Mouse (Mus musculus) left cerebral cortex, adult 18-20 months (tissue): ENCODE data around the gene D11Wsu47e. TPM values are rescaled to one million over a fixed set of nuclear protein-coding genes. Genes with fewer than 3 reads are reported as not detected.
A peak's percentile ranks its signal among the peaks of the same experiment; 100 is the strongest.

Experiments
- DNase-seq, 2 experiments: peaks; one replicate each; pipeline ENCODE4 v3.0.0; 2021 to 2022; ENCODE audit warnings: low spot score in 2 of 2, mixed read lengths in 1 of 2
- total RNA-seq, 2 experiments: library from RNA; stranded (reverse); gene quantifications; 2 replicates each; pipeline ENCODE4 v1.2.3; 2021

The D11Wsu47e gene
- total RNA-seq, 2 experiments from 2014 or later = 12.1 to 12.8 TPM

GRCm38 (mm10) chr11:113664279-113664678 is 19.9 kb upstream of the D11Wsu47e start:
- no peak for DNase-seq

DNA sequence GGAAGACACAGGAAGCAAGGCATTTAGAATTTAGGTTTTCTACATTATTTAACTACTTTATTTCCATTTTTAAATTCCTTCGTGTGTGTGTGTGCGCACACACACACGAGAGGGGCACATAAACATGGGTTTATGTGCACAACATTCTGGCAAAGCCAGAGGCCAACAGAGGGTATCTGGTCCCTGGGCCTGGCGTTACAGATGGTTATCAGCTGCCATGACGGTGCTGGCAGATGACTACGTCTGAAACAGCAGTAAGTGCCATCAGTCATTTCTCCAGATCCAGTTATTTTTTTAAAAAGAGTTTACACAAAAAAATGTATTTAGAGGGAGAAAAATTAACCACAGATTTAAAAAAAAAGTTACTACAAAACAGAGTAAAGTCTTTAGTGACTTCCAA is 18.0 kb upstream of the D11Wsu47e start:
- DNase-seq = no peak

GRCm38 (mm10) chr11:113666648-113667047 is 17.6 kb upstream of the D11Wsu47e start:
- no peak for DNase-seq

DNA sequence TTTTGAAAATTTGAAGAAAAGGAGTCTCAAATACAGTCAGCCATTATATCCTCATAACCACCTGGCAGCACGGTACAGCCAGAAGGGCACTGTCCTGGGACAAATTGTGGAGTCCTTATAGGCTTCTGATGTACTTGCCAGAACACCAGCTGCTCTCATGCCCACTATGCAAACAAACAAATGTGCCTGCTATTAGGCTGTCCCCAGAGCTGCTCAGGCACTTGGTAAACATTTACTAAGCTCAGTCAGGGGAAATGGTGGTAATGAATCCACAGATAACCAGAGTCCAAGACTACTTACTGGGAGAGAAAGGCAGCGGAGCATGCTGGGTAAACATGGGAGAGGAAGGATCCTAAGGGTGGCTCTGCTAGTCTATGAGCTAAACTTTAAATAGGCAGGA is 17.1 kb upstream of the D11Wsu47e start:
- no peak for DNase-seq

GRCm38 (mm10) chr11:113667704-113668103 is 16.5 kb upstream of the D11Wsu47e start:
- no peak for DNase-seq

- no peak for DNase-seq
Measured at GRCm38 (mm10) chr11:113668857-113669256, 15.4 kb upstream of the D11Wsu47e start.

DNA sequence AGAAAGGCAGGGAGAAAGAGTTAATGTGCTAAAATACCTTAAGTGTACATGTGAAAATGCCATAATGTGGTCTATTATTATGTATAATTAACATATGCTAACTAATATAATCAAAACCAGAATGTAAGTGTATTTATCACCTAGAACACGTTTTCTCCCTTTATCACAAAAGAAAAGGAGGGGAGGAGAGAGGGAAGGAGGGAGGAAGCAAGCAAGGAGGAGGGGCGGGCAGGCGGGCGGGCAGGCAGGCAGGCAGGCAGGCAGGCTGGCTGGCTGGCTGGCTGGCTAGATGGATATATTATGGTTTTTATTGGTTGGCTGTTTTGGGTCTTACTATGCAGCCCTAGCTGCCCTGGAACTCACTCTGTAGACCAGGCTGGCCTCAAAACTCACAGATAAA is 14.5 kb upstream of the D11Wsu47e start:
- no peak for DNase-seq

- DNase-seq = no peak
Measured at GRCm38 (mm10) chr11:113673614-113674013, 10.6 kb upstream of the D11Wsu47e start.

DNA sequence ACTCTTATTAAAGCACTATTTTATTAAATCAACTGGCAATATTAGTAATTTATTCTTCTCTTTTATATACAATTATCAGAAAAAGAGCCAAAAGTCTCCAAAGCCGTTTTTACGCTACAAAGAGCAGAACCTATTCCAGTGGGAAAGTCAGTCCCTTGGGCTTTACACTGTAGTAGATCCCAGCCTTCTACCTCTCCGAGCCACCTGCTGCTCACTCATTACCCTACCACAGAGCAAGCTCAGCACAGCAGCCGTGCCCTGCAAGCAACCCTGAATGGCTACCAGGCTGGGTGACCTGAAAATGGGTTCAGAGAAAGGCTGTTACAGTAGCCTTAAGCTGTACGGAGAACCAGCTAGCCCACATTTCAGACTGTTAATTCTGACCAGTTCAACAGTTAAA is 9.6 kb upstream of the D11Wsu47e start:
- no peak for DNase-seq

- DNase-seq = no peak
Measured at GRCm38 (mm10) chr11:113676847-113677246, 7.4 kb upstream of the D11Wsu47e start.

DNA sequence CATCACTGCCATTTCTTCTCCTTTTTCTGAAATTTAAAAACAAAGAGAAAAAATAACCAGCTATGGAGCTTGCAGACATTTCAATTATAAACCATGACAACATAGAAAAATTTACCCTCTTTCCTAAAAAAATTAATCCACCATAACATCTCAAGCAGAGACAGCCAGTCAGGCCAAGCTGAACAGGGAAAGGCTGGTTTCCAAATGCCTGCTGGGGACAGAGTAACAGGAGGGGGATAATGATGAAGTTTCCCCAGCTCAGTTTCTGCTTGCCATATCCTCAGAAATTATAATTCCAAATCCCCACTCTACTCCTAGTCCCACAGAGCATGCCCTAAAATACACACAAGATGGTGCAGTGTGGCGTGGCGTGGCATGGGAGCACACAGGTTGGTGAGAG is 6.8 kb upstream of the D11Wsu47e start:
- DNase-seq = no peak

GRCm38 (mm10) chr11:113678373-113678772 is 5.8 kb upstream of the D11Wsu47e start:
- no peak for DNase-seq

DNA sequence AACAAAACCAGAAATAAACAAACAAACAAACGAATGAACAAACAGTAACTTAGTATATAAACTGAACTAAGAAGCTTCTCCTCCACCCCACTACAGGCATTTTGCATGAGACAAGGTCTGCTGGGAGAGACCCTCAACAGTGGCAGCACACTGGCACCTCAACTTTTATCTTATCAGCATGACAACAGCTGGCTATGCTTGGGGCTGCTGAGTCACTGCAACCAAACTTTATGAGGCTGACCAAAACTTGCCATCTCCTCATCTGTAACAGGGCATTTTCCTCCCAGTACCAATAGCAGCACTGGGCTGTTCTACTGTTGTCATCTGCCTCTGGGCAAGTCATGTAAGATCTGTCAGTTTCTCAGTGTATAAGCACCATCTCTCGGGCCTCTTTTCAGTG is 3.3 kb upstream of the D11Wsu47e start:
- no peak for DNase-seq

DNA sequence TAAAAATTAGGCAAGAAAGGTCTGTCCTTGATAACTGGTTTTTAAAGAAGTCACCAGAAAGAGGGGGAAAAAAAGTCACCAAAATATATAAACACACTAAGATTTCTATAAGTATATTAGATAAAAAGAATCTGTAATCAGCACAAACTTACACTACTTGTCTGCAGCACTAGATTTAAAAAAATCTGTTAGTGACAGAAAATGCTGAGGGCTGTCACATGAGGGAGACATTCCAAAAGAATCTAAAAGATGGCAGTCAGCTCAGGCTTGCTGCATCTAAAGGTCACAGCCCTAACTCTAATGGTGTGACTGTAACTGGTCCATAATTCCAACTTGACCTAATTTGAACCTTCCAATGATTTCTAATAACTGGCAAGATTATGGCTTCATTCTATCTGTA is 2.2 kb upstream of the D11Wsu47e start:
- no peak for DNase-seq

DNA sequence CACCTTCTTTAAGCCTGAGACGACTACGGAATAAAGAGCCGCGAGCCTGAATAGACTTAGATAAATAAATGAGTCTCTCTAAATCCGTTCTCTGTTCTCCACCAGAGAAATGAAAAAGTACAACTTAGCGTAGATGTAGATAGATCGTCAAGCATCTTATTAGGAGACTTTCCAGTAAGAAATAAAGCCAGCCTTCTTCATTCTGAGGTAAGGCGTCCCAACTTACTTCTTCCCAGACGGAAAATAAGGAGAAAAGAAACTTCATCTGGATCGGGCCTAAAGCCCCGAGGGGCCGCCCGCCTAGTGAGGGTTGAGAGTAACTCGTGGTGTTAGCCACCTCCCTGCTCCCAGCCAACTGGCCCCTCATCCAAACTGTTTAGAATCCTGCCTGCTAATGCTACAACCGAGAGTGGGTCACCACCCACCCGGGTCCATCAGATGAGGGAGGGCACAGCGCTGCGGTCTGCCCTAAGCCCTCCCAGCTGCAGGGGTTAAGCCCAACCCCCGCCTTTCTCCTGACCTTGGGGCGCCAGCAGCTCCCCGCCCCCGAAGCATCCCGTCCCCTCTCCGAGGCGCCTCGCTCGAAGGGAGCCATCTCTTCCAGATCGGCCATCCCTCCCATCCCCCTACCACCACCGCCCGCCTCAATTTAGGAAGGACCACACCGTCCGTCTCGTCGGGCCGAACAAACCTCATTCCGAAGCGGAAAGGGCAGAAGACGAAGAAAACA is 1.1 kb upstream of the D11Wsu47e start:
- DNase-seq = no peak

DNA sequence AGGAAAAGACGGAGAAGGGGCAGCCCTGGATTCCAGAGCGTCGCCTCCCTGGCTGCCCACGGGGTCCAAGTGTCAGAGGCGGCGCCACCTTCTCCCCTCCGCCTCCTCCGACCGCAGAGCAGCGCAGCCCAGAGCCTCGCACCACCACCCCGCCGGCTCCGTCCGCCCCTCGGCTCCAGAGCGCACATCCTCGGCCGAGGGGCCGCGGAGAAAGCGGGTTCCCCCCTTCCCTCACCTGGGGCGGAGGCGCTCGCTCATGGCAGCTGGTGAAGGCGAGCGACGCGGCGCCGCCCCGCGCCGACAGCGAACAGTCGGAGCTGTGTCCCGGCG is 620 bp upstream of the D11Wsu47e start:
- no peak for DNase-seq

- no peak for DNase-seq
Measured at GRCm38 (mm10) chr11:113684707-113685426, 655 bp downstream of the D11Wsu47e start.

- no peak for DNase-seq
Measured at GRCm38 (mm10) chr11:113687031-113687430, 2.8 kb downstream of the D11Wsu47e start.

DNA sequence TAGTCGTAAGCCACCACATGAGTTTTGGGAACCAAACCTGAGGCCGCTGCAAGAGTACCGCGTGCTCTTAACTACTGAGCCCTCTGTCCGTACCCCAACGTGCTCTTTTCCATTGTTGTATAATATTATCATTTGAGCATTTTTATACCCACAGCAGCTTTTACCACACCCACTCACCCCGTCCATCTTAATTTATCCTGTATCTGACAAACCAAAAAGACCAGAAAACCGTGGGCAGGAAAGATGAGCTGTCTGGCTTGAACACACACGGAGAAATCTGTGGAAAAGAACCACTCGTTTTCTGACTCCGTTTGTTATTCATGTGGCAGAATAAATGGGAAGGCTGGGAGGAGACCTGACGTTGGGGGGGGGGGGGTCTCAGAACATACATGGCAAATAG is 6.3 kb downstream of the D11Wsu47e start:
- peak in 1 of 2 experiments; percentile 27 for DNase-seq

DNA sequence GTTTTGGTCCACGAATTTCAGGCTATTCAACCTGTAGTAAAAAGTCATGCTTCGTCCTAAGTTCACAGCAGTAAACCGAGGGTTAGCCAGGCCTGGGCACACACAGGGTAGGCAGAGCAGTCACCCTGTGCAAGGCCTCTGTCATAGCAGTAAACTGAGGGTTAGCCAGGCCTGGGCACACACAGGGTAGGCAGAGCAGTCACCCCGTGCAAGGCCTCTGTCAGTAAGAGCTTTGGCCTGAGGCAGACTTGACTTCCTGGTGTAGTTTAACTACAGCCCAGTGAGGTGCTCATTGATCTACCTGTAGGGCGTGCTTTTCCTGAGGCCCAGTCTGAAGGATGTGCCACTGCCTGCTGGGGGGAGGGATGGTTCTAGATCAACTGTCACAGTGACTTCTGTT is 7.1 kb downstream of the D11Wsu47e start:
- DNase-seq = no peak

- no peak for DNase-seq
Measured at GRCm38 (mm10) chr11:113691851-113692250, 7.6 kb downstream of the D11Wsu47e start.

DNA sequence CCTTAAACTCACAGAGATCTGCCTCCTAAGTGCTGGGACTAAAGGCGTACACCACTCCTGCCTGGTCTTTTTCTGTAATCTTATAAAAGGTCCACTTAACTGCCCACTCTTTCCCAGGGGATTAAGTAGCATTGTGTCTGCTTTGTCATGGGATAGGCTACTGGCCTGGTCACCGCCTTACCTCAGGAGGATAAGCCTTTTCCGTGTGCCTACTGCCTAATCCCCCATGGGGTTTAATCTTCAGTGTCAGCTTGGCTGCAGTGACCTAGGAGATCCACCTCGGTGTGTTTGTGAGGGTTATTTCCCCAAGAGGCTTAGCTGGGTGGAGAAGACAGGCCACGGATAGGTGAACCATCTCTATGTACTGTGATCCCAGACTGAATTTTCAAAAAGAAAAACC is 13.4 kb downstream of the D11Wsu47e start:
- no peak for DNase-seq

DNA sequence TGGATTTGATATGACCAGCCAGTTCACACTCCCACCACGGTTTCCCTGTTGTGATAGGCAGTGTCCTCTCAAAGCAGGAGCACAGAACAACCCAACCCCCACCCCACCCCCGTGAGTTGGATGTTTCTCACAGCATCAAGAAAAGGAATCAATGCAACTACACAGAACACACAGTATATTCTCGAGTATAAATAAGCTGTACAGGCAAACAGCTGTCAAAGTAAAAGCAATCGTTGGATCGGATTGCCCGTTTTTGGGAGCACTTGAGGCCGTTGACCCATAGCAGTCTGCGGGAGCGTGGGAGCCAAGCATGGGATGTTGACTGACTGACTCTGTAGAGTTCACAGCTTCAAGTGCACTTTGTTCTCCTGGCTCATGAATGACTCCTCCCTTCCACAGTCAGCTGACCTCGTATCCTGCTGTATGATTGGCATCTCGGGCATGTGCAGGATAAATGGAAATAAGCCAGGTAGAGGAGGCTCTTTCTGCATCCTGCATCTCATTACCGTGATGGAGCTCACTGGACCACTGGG is 13.9 kb downstream of the D11Wsu47e start:
- DNase-seq = no peak
